Mouse (Mus musculus) cortical plate, adult 2 months (tissue): ENCODE results near the gene Trim2. TPM values are rescaled to one million over a fixed set of nuclear protein-coding genes. Genes with fewer than 3 reads are reported as not detected.

Source experiments
- H3K27ac ChIP-seq: fragments of 200-500 bp; 2 replicates; pipeline ENCODE4 v1.5.1; 2012; ENCODE audit warnings: low read length, control low read depth, inconsistent platforms; ENCODE audit not compliant: insufficient read depth
- H3K4me1 ChIP-seq: fragments of 200-500 bp; 2 replicates; pipeline ENCODE4 v1.6.1; 2011; ENCODE audit warnings: low read length; ENCODE audit not compliant: control insufficient read depth, insufficient read depth
- H3K4me3 ChIP-seq: fragments of 200-500 bp; 2 replicates; pipeline ENCODE4 v1.5.1; 2011; ENCODE audit warnings: mild to moderate bottlenecking, low read length, control low read depth; ENCODE audit not compliant: insufficient read depth
- CTCF ChIP-seq: fragments of 200-500 bp; IDR thresholded peaks from 2 replicates; pipeline ENCODE4 v1.5.1; 2011; ENCODE audit warnings: mild to moderate bottlenecking, control low read depth, low read length; ENCODE audit not compliant: insufficient read depth; ENCODE audit errors: extremely low read depth
- POLR2A ChIP-seq: fragments of 200-500 bp; IDR thresholded peaks from 2 replicates; pipeline ENCODE4 v1.6.1; 2011; ENCODE audit warnings: mild to moderate bottlenecking, low read length, control low read depth; ENCODE audit not compliant: insufficient read depth; ENCODE audit errors: extremely low read depth
- polyA plus RNA-seq: library from polyadenylated mRNA; depleted of rRNA; stranded (reverse); fragments of >200 nt; gene quantifications from 2 replicates; pipeline ENCODE4 v1.2.3, GENCODE M21; 2012

Gene Trim2
- polyA plus RNA-seq, 1 experiment = 87.4 TPM

- TF ChIP-seq CTCF (no peak), POLR2A (no peak)
- Histone ChIP-seq H3K4me3 (no peak overlapping the region), H3K4me1 (no peaks in the 10 kb centered on the region), H3K27ac (no peak overlapping the region)
These were observed 36.4 kb upstream of the Trim2 start for GRCm38 (mm10) chr3:84343101-84343500.

GRCm38 (mm10) chr3:84341811-84342210, 35.1 kb upstream of the Trim2 start:
- H3K4me1 ChIP-seq = no peaks in the 10 kb centered on the region

GRCm38 (mm10) chr3:84337585-84337984, 30.9 kb upstream of the Trim2 start:
- H3K4me1 ChIP-seq = no peaks in the 10 kb centered on the region
- TF ChIP-seq POLR2A = no peak
- no peak for TF ChIP-seq CTCF
- no peak overlapping the region for H3K27ac ChIP-seq
- no peak overlapping the region for H3K4me3 ChIP-seq

More at GRCm38 (mm10) chr3:84341811-84342210, 35.1 kb upstream of the Trim2 start:
- no peak overlapping the region for H3K4me3 ChIP-seq
- no peak for TF ChIP-seq CTCF
- TF ChIP-seq POLR2A = no peak
- H3K27ac ChIP-seq = no peak overlapping the region

DNA sequence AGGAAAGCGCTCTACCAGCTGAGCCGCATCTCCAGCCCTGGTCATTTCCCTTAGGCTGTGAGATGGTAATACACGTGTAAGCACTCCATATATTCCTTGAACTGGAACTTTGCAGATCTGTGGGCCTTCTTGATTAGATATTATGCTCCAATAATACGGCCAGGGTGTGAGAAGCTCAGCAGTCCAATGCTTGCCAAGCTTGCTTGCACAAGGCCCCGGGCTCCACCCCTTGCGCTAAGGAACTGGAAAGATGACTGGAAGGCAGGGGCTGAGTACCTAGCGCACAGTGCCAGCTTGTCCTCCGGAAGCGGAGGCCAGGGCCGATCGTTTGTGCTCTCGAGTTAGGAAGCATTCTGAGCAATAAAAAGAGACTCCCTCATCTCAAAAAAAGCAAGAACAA, 29.7 kb upstream of the Trim2 start:
- H3K4me1 ChIP-seq = no peaks in the 10 kb centered on the region
- no peak overlapping the region for H3K27ac ChIP-seq
- no peak for TF ChIP-seq POLR2A
- no peak for TF ChIP-seq CTCF
- H3K4me3 ChIP-seq = no peak overlapping the region

- Histone ChIP-seq H3K27ac (no peak overlapping the region), H3K4me3 (no peak overlapping the region), H3K4me1 (no peaks in the 10 kb centered on the region)
- TF ChIP-seq CTCF (no peak), POLR2A (no peak)
These were observed 28.9 kb upstream of the Trim2 start for GRCm38 (mm10) chr3:84335421-84336073.

- Histone ChIP-seq H3K4me3 (no peak overlapping the region), H3K27ac (no peak overlapping the region), H3K4me1 (no peaks in the 10 kb centered on the region)
- TF ChIP-seq CTCF (no peak), POLR2A (no peak)
These were observed 28.2 kb upstream of the Trim2 start for GRCm38 (mm10) chr3:84334771-84335420.

GRCm38 (mm10) chr3:84333400-84334349, 27.0 kb upstream of the Trim2 start:
- Histone ChIP-seq H3K27ac (no peak overlapping the region), H3K4me3 (no peak overlapping the region), H3K4me1 (no peaks in the 10 kb centered on the region)
- TF ChIP-seq CTCF = peak; percentile 34; the same call in 1 of the 2 replicates
- TF ChIP-seq POLR2A = no peak

DNA sequence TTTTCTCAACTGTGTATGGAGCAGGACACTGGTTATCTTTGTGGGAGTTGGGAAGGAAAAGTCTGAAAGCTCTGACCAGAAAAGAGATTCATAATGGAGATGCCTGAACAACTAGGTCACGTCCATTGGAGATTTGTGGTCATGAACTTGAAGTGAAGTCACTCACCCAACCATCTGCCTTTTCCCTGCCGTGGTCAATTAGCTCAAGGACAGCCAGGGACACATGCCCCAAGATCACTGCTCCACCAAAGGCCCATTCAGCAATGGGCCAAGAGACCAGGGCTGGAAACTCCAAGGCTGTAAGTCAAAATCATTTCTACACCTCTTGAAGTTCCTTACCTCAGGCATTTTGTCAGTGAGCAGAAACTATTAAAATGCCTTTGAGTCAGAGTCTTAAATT, 23.5 kb upstream of the Trim2 start:
- Histone ChIP-seq H3K4me1 (no peaks in the 10 kb centered on the region), H3K27ac (no peak overlapping the region), H3K4me3 (no peak overlapping the region)
- TF ChIP-seq CTCF (no peak), POLR2A (no peak)

DNA sequence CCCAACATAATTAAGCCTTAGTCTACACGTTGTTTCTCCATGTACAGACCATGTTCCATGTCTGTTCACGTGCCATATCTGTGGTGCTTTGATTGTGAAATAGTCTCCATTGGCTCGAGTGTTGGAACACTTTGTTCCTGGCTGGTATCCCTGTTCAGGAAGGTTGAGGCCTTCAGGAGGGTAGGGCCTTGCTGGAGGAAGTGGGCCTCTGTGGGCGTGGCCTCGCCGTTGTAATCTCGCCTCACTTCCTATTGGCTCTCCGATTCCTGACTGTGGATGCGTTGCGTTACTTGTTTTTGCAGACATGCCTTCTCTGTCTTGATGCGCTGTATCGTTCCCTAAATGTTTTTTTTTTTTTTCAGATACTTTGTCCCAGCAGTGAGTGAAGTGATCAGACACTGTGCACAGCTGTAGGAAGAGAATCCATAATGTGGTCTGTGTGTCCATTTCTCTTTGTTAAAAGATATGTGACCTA, 18.3 kb upstream of the Trim2 start:
- Histone ChIP-seq H3K4me3 (no peak overlapping the region), H3K4me1 (no peaks in the 10 kb centered on the region), H3K27ac (no peak overlapping the region)
- no peak for TF ChIP-seq POLR2A
- no peak for TF ChIP-seq CTCF

GRCm38 (mm10) chr3:84324478-84324877, 17.8 kb upstream of the Trim2 start:
- Histone ChIP-seq H3K4me3 (no peak overlapping the region), H3K4me1 (no peaks in the 10 kb centered on the region), H3K27ac (no peak overlapping the region)
- TF ChIP-seq CTCF (no peak), POLR2A (no peak)
